Mouse (Mus musculus) forebrain, embryonic 15.5 days (tissue): Measurements from ENCODE around the gene Nudc. TPM values are rescaled to one million over a fixed set of nuclear protein-coding genes. Genes with fewer than 3 reads are reported as not detected.
A peak's percentile ranks its signal among the peaks of the same experiment; 100 is the strongest.

ENCODE experiments used
- ATAC-seq: fragments of 200-750 bp; cut with Nextera tagmentation; replicated peaks from 2 replicates; pipeline ENCODE4 v1.8.0; 2017; ENCODE audit warnings: mild to moderate bottlenecking, moderate TSS enrichment, moderate library complexity
- H3K27ac ChIP-seq: fragments of 300-500 bp; sonication (generic); replicated peaks from 2 replicates; pipeline ENCODE4 v1.5.1; 2015; ENCODE audit warnings: mild to moderate bottlenecking, inconsistent platforms
- H3K27me3 ChIP-seq: fragments of 300-500 bp; sonication (generic); 2 replicates; pipeline ENCODE4 v1.6.1; 2015; ENCODE audit warnings: inconsistent platforms
- H3K36me3 ChIP-seq: fragments of 300-500 bp; sonication (generic); 2 replicates; pipeline ENCODE4 v1.6.1; 2015; ENCODE audit warnings: mild to moderate bottlenecking, inconsistent platforms
- H3K4me1 ChIP-seq: fragments of 300-500 bp; sonication (generic); 2 replicates; pipeline ENCODE4 v1.6.1; 2015; ENCODE audit warnings: inconsistent platforms
- H3K4me2 ChIP-seq: fragments of 300-500 bp; sonication (generic); replicated peaks from 2 replicates; pipeline ENCODE4 v1.6.1; 2015; ENCODE audit warnings: mild to moderate bottlenecking, inconsistent platforms
- H3K4me3 ChIP-seq: fragments of 300-500 bp; sonication (generic); 2 replicates; pipeline ENCODE4 v1.5.1; 2015; ENCODE audit warnings: mild to moderate bottlenecking, inconsistent platforms
- H3K9ac ChIP-seq: fragments of 300-500 bp; sonication (generic); replicated peaks from 2 replicates; pipeline ENCODE4 v1.6.1; 2015; ENCODE audit warnings: mild to moderate bottlenecking, inconsistent platforms
- H3K9me3 ChIP-seq: fragments of 300-500 bp; sonication (generic); 2 replicates; pipeline ENCODE4 v1.6.1; 2016; ENCODE audit warnings: inconsistent platforms
- WGBS: fragments of 180-500 bp; shearing (Covaris S2); methylation state at CpG from one replicate; pipeline ENCODE4 v1.1.7; 2015; ENCODE audit warnings: mixed read lengths; 5-methylcytosine and 5-hydroxymethylcytosine counted together
- polyA plus RNA-seq: library from polyadenylated mRNA; unstranded; fragments of >200 nt; fragmentation: Nextera tagmentation; extraction: Ambion mirVana; gene quantifications from 2 replicates; pipeline ENCODE4 v1.2.1, GENCODE M21; 2015

Gene Nudc
- polyA plus RNA-seq: 276 and 280 TPM in 2 replicates

DNA sequence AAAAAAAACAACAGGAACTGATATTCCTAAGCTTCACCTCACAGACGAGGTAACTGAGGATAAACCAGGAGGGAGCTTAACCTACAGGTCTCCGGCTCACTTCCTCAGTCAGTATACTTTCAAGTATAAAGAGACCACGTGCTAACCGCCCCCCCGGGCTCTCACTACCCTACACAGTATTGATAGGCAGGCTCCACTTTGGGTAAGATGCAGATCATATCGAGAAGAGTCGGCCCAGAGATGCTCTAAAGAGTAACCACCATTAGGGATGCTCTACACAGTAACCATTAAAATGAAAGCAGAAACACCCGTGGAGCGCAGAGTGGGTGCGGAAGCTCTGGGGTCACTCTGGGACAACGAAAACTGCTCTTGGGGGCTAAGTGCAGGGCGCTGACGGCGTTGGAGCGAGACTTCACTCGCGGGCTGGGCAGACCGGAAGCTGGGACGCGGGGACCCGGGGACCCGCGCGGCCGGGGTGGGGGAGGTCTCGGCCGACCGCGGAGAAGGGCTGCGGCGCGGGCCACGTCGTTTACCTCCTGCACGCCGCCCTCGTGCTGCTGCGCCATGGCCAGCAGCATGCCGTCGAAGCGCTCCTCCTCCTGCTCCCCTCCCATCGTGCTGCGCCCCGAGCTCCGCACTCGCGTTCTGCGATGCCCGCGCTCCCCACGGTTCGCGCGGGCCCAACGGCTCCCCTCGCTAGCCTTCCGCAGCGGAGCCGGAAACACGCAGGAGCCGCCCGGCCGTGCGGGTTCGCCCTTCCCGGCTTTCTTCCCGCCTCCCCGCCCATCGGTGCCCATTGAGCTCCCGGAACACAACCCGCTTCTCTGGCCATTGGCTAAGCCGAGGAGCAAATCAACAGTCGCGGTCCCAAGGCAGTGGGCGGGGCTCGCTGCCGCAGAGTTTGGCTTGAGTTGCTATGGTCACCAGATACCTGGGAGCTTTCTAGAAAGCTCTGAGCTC lies at the start of gene Nudc:
Nudc (minus strand) TSS at position 725 of the 960 bp plus-strand sequence.
- Histone ChIP-seq H3K4me3 (peak within 1 kb of the TSS; percentile 67), H3K27ac (peak within 1 kb of the TSS; percentile 71), H3K9ac (peak within 1 kb of the TSS; percentile 76), H3K4me1 (peaks cover 22% of the 10 kb centered on the region), H3K9me3 (no peaks in the 10 kb centered on the region), H3K4me2 (peak within 1 kb of the TSS; percentile 70), H3K36me3 (peaks cover 12% of the 10 kb centered on the region; the same call in 1 of the 2 replicates), H3K27me3 (no peaks in the 10 kb centered on the region)
- peak; percentile 99 for ATAC-seq
- under 1% methylated on average over 75 of the region's 77 CpGs for WGBS

DNA sequence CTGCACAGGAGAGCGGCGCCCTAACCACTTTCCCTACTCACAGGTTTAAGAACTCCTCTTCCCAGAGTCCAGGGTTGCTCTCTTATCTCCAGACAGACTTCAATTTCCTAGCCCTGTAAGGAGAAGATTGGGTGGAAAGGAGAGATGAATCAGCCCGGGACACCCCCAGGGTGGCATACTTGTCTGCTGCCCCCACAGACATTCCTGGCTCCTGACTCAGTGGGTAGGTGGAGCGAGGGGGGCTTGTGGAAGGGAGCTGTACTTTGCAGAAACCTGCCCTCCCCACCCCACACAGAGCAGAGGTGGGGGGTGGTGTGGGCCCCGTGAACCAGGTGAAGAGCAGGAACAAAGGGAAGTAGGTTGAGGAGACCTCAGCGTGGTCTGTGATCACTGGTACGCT lies 49.7 kb upstream of the Nudc start:
- Histone ChIP-seq H3K4me1 (peaks cover 12% of the 10 kb centered on the region), H3K9ac (no peak overlapping the region), H3K4me3 (no peak overlapping the region), H3K36me3 (peaks cover 6% of the 10 kb centered on the region; the same call in 1 of the 2 replicates), H3K27me3 (peaks cover 30% of the 10 kb centered on the region), H3K9me3 (no peaks in the 10 kb centered on the region), H3K27ac (no peak overlapping the region), H3K4me2 (no peak overlapping the region)
- ATAC-seq: no peak
- 78% methylated on average over 7 of the region's 7 CpGs for WGBS

DNA sequence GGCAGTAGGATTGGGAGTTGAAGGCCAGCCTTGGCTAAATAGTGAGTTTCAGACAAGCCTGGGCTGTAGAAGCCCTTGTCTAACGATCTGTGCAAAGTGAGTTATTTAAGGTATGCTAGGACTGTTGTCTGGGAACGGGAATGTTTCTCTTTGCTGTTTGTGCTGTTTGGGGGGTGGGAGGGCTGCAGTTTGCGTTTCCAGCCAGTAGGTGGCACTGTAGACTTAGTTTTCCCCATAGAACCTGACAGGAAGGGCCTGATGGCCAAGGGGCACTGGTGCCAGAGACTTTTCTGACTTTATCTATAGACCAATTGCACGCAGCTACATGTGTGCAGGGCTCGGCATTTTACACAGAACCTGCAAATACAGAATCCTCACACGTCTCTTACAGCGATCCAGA lies 46.8 kb upstream of the Nudc start:
- H3K4me2 ChIP-seq: no peak overlapping the region
- WGBS: 30% methylated on average over 7 of the region's 7 CpGs
- no peaks in the 10 kb centered on the region for H3K9me3 ChIP-seq
- H3K9ac ChIP-seq: no peak overlapping the region
- no peak overlapping the region for H3K27ac ChIP-seq
- H3K4me3 ChIP-seq: no peak overlapping the region
- H3K36me3 ChIP-seq: peaks cover 32% of the 10 kb centered on the region
- peaks cover 5% of the 10 kb centered on the region; the same call in 1 of the 2 replicates for H3K27me3 ChIP-seq
- no peak for ATAC-seq
- H3K4me1 ChIP-seq: no peaks in the 10 kb centered on the region

DNA sequence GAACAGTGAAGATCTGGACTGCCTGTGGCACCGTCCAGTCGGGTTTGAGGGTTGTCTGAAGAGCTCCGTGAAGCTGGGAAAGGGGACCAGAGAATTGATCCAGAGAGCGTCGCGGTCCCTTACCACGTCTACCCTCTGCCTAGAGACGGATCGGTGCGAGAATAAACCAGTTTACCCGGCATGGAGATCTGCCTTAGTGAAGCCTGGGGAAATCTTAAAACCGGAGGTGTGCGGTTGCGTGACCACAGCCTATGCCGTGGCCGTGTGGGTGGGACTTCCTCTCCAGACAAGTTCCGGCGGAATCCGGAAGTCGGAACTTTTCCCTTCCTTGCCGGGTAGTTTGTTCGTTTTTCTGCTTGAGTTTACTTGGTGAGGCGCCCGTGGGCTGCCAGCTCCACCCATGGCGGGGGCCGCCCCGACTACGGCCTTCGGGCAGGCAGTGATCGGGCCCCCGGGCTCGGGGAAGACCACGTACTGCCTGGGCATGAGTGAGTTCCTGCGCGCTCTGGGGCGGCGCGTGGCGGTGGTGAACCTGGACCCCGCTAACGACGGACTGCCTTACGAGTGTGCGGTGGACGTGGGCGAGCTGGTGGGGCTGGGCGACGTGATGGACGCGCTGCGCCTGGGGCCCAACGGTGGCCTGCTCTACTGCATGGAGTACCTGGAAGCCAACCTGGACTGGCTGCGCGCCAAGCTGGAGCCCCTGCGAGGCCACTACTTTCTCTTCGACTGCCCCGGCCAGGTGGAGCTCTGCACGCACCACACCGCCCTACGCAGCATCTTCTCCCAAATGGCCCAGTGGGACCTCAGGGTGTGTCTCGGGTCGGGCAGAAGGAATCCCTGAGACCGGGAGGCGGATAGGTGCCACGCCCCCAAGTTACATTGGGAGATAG lies 38.5 kb upstream of the Nudc start, which contains the start of gene Gpn2:
Gpn2 (plus strand) TSS at position 304 of the 893 bp plus-strand sequence.
- peak within 1 kb of the TSS; percentile 99 for H3K4me2 ChIP-seq
- H3K9me3 ChIP-seq: no peaks in the 10 kb centered on the region
- peak within 1 kb of the TSS; percentile 83 for H3K27ac ChIP-seq
- ATAC-seq: peak; percentile 93
- H3K27me3 ChIP-seq: no peaks in the 10 kb centered on the region
- H3K4me1 ChIP-seq: peaks cover 22% of the 10 kb centered on the region
- H3K9ac ChIP-seq: peak within 1 kb of the TSS; percentile 77
- H3K36me3 ChIP-seq: peaks cover 54% of the 10 kb centered on the region
- peak within 1 kb of the TSS; percentile 85 for H3K4me3 ChIP-seq
- 1% methylated on average over 61 of the region's 65 CpGs for WGBS

DNA sequence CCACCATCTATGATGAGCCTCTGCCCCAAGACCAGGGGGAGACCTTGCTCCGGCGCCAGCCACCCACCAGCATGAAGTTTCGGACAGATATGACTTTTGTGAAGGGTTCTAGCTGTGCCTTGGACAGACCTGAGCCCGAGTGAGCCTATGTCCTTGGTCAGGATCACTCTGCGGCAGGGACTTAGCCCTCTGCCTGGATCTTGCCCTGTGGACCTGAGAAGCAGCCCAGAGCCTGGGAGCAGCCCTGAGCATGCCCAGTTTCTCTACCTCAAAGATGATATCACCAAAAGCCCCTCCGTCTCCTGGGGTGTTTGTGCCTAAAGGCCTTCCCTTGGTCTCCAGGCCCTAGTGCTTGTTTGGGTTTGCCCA lies 37.9 kb upstream of the Nudc start:
- Histone ChIP-seq H3K4me3 (peak overlapping the region; percentile 85), H3K9ac (peak overlapping the region; percentile 77), H3K27me3 (no peaks in the 10 kb centered on the region), H3K27ac (peak overlapping the region; percentile 83), H3K4me1 (peaks cover 22% of the 10 kb centered on the region), H3K36me3 (peaks cover 56% of the 10 kb centered on the region), H3K4me2 (peak overlapping the region; percentile 99), H3K9me3 (no peaks in the 10 kb centered on the region)
- ATAC-seq: peak; percentile 38
- WGBS: 69% methylated on average over 6 of the region's 6 CpGs

DNA sequence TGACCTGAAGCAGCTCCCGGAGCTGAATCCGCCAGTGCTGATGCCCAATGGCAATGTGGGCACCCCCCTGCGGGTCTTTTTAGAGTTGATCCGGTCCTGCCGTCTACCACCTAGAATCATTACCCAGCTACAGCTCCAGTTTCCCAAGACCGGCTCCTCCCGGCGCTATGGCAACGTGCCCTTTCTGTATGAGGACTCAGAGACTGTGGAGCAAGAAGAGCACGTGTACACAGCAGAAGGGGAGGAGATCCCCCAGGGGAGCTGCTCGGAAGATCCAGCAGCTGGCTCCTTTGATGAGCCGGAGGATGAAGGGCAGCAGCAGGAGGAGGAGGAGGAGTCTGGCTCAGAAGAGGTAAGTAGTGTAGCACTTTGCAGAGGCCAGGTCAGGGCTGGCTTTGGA lies 32.2 kb upstream of the Nudc start:
- H3K27me3 ChIP-seq: no peaks in the 10 kb centered on the region
- peaks cover 36% of the 10 kb centered on the region for H3K36me3 ChIP-seq
- no peaks in the 10 kb centered on the region for H3K9me3 ChIP-seq
- H3K27ac ChIP-seq: no peak overlapping the region
- no peak overlapping the region for H3K4me3 ChIP-seq
- peaks cover 16% of the 10 kb centered on the region for H3K4me1 ChIP-seq
- WGBS: 76% methylated on average over 12 of the region's 12 CpGs
- ATAC-seq: no peak
- no peak overlapping the region for H3K9ac ChIP-seq
- no peak overlapping the region for H3K4me2 ChIP-seq

DNA sequence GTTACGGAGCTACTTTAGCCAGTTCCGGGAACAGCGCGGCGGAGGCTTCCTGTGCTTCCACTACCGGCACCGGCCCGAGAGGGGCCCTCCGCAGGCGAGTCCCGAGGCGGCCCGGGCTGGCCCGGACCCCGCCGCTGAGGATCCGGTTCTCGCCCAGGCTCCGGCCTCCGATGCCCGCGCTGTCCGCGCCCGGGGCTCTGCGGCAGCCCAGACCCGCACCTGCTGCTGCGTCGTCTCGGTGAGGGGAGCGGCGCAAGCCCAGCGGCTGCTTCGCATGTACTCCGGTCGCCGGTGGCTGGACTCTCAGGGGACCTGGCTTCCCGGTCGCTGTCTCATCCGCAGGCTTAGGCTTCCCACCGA lies 29.0 kb upstream of the Nudc start:
- H3K27me3 ChIP-seq: no peaks in the 10 kb centered on the region
- peak overlapping the region; percentile 80 for H3K9ac ChIP-seq
- no peaks in the 10 kb centered on the region for H3K9me3 ChIP-seq
- H3K4me1 ChIP-seq: peaks cover 16% of the 10 kb centered on the region
- peak overlapping the region; percentile 81 for H3K4me3 ChIP-seq
- peak; percentile 79; the same call in 1 of the 2 replicates for ATAC-seq
- WGBS: under 1% methylated on average over 35 of the region's 41 CpGs
- H3K4me2 ChIP-seq: peak overlapping the region; percentile 84
- peak overlapping the region; percentile 86 for H3K27ac ChIP-seq
- peaks cover 18% of the 10 kb centered on the region for H3K36me3 ChIP-seq

DNA sequence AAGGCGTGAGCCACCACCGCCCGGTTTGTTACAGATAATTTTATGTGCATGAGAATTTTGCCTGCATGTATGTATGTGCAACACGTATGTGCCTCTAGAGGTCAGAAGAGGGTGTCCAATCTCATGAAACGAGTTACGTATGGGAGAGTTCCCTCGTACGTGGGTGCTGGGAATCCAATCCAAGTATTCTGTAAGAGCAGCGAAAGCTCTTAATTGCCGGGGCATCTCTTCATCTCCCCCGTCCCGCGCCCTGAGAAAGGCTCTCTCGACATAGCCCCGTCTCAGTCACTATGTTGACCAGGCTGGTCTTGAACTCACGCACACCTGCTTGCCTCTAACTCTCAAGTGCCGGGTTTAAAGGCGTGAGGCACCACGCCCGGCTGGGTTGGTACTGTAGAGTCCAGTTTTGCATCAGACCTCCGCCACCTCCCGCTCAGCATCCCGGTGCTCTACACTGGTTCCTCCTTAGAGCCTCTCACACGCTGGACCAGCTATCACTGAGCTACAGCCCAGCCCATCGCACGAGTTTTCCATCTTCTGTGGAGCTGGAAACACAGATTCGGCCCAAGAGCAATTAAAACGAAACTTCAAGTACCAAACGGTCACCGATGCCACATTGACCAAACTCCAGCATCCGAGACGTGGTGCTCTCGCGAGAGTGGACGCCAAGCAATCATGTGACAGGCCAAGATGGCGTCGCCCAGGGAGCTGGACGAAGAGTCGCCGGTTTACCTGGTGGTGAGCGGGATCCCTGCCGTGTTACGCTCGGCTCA lies 28.5 kb upstream of the Nudc start, which contains the start of gene Gpatch3:
Gpatch3 (plus strand) TSS at position 676 of the 773 bp plus-strand sequence.
- H3K27me3 ChIP-seq: no peaks in the 10 kb centered on the region
- no peaks in the 10 kb centered on the region for H3K9me3 ChIP-seq
- ATAC-seq: peak; percentile 92
- 5% methylated on average over 44 of the region's 44 CpGs for WGBS
- peak within 1 kb of the TSS; percentile 80 for H3K9ac ChIP-seq
- peak within 1 kb of the TSS; percentile 84 for H3K4me2 ChIP-seq
- peaks cover 13% of the 10 kb centered on the region for H3K36me3 ChIP-seq
- peak within 1 kb of the TSS; percentile 81 for H3K4me3 ChIP-seq
- peaks cover 16% of the 10 kb centered on the region for H3K4me1 ChIP-seq
- peak within 1 kb of the TSS; percentile 86 for H3K27ac ChIP-seq

DNA sequence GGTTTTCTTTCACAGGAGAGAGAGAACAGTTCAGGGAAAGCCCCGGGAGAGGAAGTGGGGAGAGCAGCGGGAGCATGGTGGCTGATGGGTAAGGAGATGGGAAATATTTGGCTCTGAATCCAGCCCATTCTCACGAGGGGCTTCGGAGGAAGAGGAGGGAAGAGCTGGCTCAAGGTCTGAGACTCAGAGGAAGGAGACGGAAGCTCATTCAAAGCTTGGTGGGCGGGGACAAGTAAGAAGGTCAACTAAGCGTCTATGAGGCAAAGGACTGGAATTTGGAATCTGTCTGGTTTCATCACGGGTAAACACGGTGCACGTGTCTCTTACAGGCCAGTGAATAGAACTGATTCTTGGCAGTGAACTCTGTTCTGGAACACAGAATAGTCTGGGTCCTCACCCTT lies 24.3 kb upstream of the Nudc start:
- Histone ChIP-seq H3K4me3 (no peak overlapping the region), H3K9ac (no peak overlapping the region), H3K4me2 (no peak overlapping the region), H3K9me3 (no peaks in the 10 kb centered on the region), H3K36me3 (no peaks in the 10 kb centered on the region), H3K27ac (no peak overlapping the region), H3K4me1 (peaks cover 5% of the 10 kb centered on the region; the same call in 1 of the 2 replicates), H3K27me3 (no peaks in the 10 kb centered on the region)
- ATAC-seq: no peak
- 64% methylated on average over 10 of the region's 10 CpGs for WGBS

DNA sequence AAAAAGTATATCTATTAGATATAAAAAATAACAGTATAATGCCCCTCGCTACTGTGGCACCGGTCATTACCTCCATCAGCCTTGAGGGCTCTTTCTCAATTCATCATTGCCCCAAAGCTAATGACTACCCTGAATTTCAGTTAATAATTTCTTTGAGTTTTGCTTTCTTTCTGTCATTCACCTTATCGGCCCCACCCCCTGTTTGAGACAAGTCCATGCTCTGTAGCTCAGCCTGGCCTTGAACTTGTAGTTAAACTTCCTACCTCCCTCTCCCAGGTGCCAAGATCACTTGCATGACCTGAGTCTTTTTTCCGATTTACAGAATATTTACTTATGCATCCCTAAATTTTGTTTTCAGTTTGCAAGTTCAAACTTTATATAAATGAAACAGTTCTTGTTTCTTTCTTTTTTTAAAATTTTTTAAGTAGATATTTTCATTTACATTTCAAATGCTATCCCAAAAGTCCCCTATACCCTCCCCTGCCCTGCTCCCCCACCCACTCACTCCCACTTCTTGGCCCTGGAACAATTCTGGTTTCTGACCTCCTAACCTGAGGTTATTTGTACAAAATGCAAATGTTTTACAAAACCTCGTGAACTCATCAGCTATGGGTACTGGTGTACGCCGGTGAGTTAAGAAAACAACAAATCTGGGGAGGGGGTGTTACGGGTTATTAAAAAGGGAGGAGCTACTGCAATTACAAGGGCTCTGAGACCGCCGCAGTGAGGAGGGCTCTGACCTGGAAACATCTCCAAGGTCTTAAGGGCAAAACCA lies 23.7 kb upstream of the Nudc start:
- WGBS: 89% methylated on average over 10 of the region's 10 CpGs
- H3K4me1 ChIP-seq: peaks cover 4% of the 10 kb centered on the region; the same call in 1 of the 2 replicates
- no peak overlapping the region for H3K4me3 ChIP-seq
- no peak overlapping the region for H3K27ac ChIP-seq
- H3K9ac ChIP-seq: no peak overlapping the region
- H3K27me3 ChIP-seq: no peaks in the 10 kb centered on the region
- no peaks in the 10 kb centered on the region for H3K36me3 ChIP-seq
- no peak for ATAC-seq
- no peak overlapping the region for H3K4me2 ChIP-seq
- no peaks in the 10 kb centered on the region for H3K9me3 ChIP-seq

DNA sequence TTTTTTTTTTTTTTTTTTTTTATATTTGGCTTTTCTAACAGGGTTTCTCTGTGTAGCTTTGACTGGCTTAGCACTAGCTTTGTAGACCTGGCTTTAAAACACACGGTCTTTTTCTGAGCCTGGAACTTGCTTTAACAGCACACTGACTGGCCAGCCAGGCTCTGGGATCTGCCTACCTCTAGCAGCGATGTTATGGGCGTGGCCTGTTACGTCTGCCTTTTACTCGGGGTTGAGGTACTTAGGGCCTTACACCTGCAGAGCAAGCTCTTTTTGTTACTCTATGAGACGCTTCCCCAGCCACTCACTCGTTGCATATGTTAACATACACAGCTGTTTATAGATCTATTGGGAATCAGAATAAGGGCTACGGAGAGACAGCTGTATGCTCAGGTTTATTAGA lies 21.5 kb upstream of the Nudc start:
- WGBS: 31% methylated on average over 8 of the region's 8 CpGs
- no peaks in the 10 kb centered on the region for H3K27me3 ChIP-seq

More for the DNA sequence above, 21.5 kb upstream of the Nudc start:
- Histone ChIP-seq H3K9ac (no peak overlapping the region), H3K4me2 (no peak overlapping the region), H3K27ac (no peak overlapping the region), H3K4me3 (no peak overlapping the region), H3K4me1 (no peaks in the 10 kb centered on the region), H3K9me3 (no peaks in the 10 kb centered on the region), H3K36me3 (no peaks in the 10 kb centered on the region)
- no peak for ATAC-seq
